Mouse (Mus musculus): ENCODE results near the gene 1700025G04Rik.

1700025G04Rik gene

DNA sequence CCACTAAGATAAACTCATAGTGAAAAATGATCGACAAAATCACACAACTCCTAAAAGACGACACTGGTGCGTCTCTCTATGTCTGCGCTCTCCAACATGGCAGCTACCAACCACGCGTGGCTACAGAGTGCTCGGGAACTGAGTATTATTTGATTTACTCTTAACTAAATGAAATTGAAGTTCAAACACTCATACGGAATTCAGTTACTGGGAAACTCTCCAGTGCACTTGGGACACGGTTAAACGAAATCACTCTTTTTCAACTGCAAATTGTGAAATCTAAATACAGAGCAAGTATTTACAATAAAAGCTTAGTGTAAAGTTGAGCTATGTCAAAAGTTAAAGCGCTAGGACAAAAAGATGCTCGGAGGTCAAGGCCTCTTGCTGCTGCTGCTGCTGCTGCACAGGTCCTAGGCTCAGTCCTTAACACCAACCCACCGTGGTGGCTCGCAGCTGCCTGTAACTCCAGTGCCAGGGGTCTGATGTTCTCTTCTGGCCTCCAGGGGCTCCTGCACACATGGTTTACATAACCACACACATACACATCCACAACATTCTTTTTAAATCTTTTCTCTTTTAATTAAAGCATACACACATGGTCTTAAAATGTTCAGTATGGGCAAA lies 13.6 kb downstream of the 1700025G04Rik start:
- in situ Hi-C loops (cut with MboI, MseI): no loop called here

DNA sequence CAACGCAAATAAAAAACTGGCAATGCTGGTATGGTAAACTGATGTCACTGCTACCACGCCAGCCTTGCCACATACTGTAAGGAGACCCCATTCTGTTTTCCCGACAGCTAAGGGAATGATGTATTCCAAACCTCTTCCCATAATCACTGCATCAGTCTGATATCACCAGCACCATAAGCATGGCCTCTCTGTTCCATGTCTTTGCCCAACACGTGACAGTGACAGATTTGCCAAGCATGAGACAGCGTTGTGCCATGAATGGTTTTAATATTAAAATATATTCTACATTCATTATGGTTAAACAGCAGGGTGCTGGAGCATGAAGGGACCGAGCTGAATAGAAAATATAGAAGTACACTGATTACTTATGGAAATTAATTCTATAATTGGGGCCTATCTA lies 14.2 kb downstream of the 1700025G04Rik start:
- in situ Hi-C loops (cut with MboI, MseI): no loop called here

GRCm38 (mm10) chr1:152070441-152070840 lies 19.5 kb downstream of the 1700025G04Rik start:
- in situ Hi-C loops (cut with MboI, MseI): no loop called here

GRCm38 (mm10) chr1:152069745-152070144 lies 20.2 kb downstream of the 1700025G04Rik start:
- in situ Hi-C loops (cut with MboI, MseI): no loop called here

DNA sequence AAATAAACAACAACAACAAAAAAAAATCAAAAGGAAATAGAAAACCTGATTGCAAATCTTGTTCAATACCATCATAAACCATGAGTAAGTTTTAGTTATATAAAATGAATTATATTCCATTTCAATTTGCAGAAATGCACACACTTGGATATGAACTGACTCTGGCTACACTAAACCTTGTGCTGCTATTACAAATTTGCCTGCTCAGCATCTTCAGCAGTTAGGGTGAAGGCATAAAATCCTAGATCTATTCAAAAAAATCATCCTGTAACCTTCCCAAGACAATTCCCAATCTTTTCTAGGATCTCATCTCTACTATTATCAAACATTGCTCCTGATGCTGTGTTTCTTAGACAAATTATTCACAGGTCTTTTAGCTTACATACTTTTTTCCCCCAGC lies 22.0 kb downstream of the 1700025G04Rik start:
- in situ Hi-C loops (cut with MboI, MseI): no loop called here

DNA sequence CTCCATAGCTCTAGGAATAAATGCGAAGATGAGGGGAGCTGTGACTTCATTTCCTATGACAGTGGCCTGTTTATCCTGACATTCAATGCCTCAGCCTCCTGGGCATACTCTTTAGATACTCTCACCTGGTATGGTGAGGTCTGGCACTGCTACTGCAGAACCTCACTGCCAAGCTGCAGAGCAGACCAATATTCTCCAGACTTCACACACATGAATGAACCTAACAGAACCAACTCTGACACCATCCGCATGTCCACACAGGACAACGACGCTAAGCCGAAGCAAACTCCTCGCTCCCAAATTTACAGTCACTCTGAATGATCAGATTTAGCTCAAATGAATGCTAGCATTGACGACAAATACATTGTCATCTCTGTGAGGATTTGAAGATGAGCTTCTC lies 24.4 kb downstream of the 1700025G04Rik start:
- in situ Hi-C loops (cut with MboI, MseI): no loop called here

- in situ Hi-C loops (cut with MboI, MseI): no loop called here
Measured at GRCm38 (mm10) chr1:152063357-152064145, 26.4 kb downstream of the 1700025G04Rik start.

GRCm38 (mm10) chr1:152061745-152062144 lies 28.2 kb downstream of the 1700025G04Rik start:
- in situ Hi-C loops (cut with MboI, MseI): no loop called here

DNA sequence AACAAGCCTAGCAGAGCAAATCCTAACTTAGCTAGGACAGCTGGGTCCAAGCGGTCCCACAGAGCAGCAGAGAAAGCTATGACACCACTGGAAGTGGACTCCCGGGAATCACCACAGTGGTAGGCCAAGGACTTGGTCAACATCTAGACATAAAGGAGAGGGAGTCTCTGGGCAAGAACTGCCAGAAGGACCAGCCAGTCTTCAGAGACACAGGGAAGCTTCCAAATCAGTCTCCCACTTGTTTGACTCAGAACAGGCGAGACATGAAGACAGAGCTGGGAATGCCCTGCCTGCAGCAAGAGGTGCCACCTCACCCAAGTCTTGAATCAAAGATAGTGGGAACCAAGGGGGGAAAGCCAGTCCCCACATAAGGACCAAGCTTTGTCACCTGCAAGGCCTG lies 29.7 kb downstream of the 1700025G04Rik start:
- in situ Hi-C loops (cut with MboI, MseI): no loop called here

DNA sequence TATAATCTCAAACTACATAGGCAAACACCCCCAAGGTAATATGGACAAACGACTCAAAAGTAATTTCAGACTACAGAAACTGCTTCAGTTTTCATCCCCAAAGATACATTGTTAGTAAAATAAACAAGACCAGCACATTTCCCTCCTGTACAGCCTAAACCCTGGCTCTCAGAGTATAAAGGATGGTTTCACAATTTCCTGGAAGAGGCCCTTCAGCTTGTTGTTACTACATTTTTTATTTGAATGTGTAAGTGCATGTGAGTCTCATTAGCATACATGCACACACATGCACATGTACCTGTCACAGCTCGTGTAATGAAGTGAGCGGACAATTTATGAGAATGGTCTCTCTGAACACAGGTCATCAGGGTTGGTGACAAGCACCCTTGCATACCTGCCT lies 31.1 kb downstream of the 1700025G04Rik start:
- in situ Hi-C loops (cut with MboI, MseI): no loop called here

- in situ Hi-C loops (cut with MboI, MseI): no loop called here
Measured at GRCm38 (mm10) chr1:152053112-152053511, 36.8 kb downstream of the 1700025G04Rik start.

DNA sequence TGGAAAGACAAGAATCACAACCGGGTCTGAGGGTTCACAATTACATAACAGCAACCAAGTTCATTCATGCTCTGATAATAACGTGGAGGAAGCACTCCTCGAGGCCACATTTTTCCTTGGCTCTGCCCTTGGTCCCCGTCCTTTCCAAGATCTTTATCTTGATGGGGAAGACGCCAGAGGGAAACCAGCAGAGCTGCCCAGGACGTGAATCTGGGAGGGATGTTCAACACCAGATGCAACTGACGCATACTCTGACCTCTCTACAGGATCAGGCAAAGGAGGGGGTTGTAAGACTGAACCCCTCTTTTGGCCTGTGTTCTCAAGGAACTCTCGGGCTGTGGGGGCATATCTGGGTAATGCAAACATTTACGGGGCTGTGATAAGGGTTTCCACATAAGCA lies 38.1 kb downstream of the 1700025G04Rik start:
- in situ Hi-C loops (cut with MboI, MseI): no loop called here

GRCm38 (mm10) chr1:152050037-152050436 lies 39.9 kb downstream of the 1700025G04Rik start:
- in situ Hi-C loops (cut with MboI, MseI): no loop called here

DNA sequence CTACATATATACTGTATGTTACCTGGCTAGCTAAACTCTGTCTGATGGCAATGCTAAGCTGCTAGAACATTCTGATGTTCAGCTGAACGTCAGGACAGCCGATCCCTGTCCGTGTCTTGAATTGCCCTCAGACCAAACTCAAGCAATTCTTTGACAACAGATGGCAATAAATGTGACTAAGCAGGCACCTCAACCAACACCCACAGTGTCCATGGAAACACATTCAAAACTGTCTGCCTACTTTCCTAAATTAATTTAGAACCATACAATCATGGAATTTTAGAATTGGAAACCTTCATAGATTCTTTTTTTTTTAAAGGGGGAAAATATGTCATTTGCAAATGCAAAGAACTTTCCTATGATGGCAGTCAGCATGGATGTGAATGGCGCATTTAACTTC lies 41.6 kb downstream of the 1700025G04Rik start:
- in situ Hi-C loops (cut with MboI, MseI): no loop called here

GRCm38 (mm10) chr1:152047416-152047815 lies 42.5 kb downstream of the 1700025G04Rik start:
- in situ Hi-C loops (cut with MboI, MseI): no loop called here

DNA sequence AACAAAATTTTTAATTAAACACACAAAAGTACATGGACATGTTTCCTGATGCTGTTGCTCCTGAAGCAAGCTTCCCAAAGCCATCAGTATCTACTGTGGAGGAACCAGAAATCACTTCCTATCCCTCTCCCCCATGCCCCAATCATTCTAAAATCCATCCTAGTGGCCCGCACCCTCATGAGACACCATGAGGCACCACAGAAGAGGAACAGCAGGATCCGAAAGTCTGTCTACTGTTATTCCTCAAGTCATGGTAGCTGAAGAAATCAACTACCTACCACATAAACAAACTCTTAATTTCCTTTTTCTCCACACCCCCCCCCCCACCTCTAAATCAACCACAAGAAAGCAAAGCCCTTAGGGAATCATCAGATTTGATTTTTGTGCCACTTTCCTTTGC lies 46.5 kb downstream of the 1700025G04Rik start:
- in situ Hi-C loops (cut with MboI, MseI): no loop called here

GRCm38 (mm10) chr1:152042409-152042808 lies 47.5 kb downstream of the 1700025G04Rik start:
- in situ Hi-C loops (cut with MboI, MseI): no loop called here

DNA sequence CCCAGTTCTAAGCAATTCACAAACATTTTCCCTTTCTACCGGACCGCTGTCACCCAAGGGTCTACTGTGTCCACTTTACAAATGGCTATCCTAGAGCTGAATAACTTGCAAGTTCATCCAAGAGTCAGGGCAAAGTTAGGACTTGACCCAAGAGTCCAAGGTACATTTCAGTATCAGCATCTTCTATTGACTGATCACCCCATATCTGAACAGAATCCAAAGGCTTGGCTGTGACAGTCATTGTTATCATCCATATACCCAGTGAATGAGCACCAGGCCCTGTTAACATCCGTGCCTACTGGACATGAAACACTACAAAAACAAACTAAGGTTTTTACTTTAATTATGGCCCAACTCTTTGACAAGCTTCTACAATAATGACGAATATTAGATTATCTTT lies 48.9 kb downstream of the 1700025G04Rik start:
- in situ Hi-C loops (cut with MboI, MseI): no loop called here

GRCm38 (mm10) chr1:152040053-152040452 lies 49.9 kb downstream of the 1700025G04Rik start:
- in situ Hi-C loops (cut with MboI, MseI): no loop called here

DNA sequence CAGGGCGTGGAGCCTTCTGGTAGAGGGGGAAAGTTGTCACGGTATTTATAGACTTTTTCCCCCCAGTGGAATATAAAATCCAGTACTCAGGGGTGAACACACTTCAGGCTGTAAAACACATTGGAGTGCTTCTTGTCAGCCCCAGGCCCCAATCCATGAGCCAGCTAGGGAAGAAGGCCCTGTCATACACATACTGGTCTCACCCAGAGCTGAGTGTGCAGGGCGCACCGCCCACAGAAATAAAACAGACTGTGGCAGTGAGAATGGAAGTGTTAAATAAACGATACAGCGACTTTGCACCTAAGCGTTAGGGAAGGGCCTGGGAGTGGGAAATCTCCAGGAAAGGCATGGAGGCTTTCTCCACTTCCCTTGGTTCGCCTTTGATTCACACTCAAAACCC lies 50.3 kb downstream of the 1700025G04Rik start:
- in situ Hi-C loops (cut with MboI, MseI): no loop called here

DNA sequence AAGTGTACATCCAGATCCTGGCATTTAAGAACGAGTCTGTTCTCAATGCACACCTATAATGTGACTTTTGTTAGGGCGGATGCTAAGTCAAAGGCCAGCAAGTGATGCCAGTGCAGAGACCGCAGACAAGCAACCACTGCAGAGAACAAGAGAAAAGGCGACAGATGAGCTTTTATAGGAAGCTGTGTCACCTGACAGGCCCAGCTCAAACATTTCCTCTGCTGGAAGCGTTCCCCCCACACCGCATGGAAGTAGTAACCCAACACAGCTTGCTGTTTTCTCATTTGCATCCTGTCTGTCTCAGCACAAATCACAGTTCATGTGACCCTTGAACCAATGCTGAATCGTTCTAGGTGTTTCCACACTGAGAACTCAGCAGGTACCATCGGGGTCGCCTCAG lies 51.8 kb downstream of the 1700025G04Rik start:
- in situ Hi-C loops (cut with MboI, MseI): no loop called here

GRCm38 (mm10) chr1:152037589-152037988 lies 52.3 kb downstream of the 1700025G04Rik start:
- in situ Hi-C loops (cut with MboI, MseI): no loop called here

GRCm38 (mm10) chr1:152034766-152035165 lies 55.2 kb downstream of the 1700025G04Rik start:
- in situ Hi-C loops (cut with MboI, MseI): loop anchor here (5.0 kb wide), 1 partner anchor 52 kb away; no protein-coding TSS in a partner anchor

All from T-helper 2 cell (primary cell).